Mouse (Mus musculus): ENCODE measurements at regions not wholly inside any gene's neighbourhood (a gene's known extent, or its start where the extent isn't known, plus 50 kb on each side); places are given as distances from the start of the nearest gene placed in this dataset.

DNA sequence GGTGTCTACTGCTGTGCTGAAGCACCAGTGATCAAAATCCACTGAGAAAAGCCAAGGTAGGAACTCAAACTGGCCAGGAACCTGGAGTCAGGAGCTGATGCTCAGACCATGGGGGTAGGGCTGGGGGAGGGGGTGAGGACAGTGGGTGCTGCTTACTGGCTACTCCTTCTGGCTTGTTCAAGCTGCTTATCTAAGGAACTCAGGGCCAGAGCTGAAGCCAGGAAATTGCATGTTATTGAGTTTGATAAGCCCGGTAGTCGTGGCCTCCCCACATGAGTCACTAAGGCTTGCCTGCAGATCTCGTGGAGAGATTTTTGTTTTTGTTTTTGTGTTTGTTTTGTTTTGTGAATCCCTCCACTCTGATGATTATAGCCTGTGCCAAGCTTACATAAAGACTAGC is 65.9 kb downstream of the Tmem215 start:
- DNase-seq (ENCODE audit: low read depth, low spot score): no peak

DNA sequence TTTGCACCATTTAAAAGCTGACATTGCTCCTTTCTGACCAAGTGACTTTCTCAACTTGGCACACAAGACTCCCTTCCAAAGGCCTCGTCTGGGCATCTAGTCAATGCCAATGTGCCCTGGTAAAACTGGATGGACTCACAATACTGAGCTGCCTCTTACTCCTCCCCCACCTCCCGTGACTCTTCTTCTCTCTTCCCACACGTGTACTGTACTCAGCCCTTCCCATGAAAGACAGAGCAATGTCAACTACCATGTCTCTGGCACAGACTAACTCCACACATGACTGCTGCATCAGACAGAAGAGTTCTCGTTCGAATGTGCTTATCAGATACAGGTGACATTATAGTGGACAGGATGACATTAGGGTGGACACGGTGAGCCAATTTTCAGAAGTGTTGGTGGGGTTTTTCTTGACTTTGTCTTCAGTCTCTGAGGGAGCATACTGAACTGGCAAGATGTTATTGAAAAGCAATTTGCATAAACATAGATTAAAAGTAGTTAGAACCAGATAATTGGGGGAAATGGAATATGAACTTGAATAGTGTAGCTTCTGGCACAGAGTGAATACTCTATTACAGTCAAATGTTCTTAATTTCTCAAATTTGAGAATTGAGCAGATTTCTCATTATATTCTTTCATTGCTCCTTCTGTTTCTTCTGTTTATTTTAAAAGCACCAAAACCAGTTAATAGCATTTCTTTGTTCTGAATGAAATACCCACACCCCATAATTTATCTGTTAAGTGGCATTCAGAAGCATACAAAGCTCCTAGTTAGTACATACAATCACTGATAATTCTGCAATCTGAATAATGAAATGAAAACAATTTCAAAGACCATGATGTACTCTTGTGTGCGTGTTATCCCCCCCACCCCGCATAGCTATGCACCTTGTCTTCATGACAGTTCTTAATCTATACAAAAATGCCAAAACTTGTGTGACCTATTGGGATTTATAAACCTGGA is 71.4 kb downstream of the Tmem215 start:
- no peak for DNase-seq (ENCODE audit: low read depth, low spot score)

DNA sequence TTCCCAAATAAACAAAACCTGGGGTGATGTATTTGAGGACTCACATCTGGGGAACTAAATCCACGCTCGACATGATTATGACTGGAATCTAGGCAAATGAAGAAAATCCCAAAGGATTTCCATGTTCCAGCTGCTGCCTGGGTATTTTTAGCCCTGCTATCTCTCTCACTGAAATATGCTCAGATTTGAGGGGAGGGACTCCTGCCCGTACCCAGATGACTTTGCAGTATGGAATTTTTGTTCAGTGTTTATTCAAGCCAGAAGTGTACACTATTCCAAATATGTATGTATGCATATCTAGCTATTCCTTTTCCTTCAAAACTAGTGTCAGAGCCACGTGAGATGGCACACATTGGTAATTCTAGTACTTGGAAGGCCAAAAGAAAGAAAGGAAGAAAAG is 72.1 kb downstream of the Tmem215 start:
- DNase-seq (ENCODE audit: low read depth, low spot score): no peak

DNA sequence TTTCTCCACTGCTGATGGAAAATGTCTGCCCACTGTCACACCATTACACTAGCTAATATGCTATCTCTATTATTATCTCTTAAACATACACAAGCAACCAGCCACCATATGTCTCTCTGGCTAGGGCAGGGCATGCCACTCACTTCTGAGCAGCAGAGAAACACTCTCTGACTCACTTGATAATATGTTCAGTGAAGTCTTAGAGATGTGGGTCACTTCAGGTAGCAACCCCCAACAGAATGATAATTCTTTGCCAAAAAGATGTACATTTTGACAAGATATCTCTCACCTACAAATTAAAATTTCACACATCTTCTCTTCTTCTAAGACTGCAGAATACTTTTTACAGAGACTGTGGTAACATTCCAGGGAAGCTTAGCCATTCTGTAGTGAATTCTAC is 72.8 kb downstream of the Tmem215 start:
- no peak for DNase-seq (ENCODE audit: low read depth, low spot score)

DNA sequence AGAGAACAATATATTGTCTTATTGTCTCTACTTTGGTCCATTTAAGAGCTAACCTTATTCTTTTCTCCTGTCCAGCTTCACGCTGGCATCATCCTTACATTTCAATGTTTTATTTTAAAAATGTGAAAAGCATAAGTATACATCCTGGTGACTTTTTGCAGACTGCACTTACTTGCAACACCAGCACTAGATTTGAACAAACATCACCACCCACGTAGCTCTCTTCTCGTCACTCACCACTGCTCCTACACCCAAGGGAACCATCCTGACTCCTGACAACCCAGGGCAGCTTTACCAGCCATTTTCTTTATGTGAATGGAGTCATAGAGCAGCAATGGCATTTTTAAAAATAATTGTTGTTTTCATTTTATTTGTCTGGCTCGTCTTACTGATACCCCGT is 73.7 kb downstream of the Tmem215 start:
- DNase-seq (ENCODE audit: low read depth, low spot score): no peak

DNA sequence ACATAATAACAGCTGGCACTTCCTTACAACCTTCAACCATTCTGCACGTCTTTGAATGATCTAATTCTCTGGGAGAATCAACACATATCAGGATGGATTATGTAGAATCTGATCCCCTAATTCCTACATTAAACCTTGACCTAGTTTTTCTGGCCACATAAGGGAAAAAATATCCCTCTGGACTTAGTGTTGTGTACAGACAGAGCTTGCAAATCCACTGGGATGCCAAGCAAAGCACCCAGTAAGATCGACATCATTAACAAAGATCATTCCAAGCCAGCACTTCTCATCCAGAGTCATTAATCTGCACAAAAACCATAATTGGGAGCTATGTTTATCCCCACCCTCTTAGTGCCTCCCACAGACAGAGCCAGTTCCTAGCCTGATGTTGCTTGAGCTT is 87.8 kb downstream of the Tmem215 start:
- DNase-seq (ENCODE audit: low read depth, low spot score): no peak

DNA sequence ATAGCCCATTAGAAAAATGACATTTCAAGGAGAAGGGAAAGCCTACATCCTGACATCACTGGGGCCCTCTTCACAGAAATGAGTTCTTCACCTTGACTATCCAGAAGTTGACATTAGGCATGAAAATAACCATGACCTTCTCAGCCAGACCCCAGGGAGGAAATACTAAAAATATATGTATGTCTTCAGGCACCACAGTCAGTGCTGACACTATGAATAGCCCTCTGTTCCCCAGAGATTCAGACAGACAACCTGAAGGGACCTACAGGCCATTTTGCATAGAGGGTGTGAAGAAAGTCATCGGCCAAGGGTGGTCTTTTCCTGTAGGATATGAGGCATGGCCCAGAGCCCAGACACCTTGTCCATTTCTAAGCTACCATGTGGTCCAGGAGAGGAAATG is 101.3 kb downstream of the Tmem215 start:
- DNase-seq (ENCODE audit: low read depth, low spot score): no peak

DNA sequence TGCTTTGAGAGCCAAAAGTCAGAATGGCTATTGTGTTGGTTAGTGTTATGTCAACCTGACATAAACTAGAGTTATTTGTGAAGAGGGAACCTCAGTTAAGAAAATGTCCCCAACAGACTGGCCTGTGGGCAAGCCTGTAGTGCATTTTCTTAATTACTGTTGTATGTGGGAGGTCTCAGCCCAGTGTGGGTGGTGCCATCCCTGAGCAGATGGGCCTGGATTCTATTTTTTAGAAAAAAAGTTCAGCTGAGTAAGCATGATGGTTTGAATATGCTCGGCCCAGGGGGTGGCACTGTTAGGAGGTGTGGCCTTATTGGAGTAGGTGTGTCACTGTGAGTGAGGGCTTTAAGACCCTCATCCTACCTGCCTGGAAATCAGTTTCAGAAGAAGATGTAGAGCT is 104.0 kb downstream of the Tmem215 start:
- DNase-seq (ENCODE audit: low read depth, low spot score): no peak

DNA sequence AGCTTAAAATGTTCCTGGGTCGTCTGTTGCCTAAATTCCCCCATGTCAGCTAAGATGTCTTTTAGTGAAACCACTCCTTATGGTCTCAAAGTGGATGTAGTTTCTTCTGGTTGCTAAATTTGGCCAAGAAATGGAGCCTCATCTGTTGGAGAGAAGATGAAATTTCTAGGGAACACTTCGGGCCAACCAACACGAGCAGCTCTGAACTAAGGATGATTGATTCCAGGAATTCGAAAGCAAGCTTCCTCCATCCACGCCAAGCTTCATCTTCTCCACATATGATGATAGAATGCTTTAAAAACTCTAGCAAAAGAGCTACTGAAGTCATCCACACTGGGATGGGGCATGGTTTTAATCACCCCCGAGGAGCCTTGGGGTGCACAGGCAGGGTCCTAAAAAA is 112.5 kb downstream of the Tmem215 start:
- DNase-seq (ENCODE audit: low read depth, low spot score): no peak

DNA sequence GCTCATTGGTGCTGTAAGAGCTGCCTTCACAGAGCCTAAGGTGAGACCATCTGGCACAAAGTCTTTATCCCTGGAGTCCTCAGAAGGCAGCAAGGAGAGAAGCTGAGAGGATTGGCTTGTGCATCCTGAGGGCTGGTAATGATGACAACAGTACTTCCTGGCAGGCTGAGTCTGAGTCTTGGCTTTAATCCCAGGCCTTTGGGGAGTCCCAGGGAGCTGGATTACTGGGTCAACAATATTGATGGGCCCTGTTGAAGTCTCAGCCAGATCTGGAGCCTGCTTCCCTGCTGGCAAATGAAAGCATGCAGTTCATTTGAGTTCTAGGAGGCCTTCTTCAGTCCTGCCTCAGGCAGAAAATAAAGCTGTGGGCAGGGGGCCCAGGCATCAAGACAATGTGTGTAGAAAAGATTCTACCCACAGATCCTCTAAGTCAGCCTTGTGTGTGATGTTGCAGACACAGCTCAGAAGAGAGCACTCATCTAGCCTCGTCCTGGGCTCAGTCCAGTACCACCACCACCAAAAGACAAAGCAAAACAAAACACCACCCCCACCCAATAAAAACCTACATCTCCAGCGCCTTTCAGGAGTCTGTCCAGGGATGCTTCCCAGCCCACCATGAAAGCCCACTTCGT is 113.1 kb downstream of the Tmem215 start:
- DNase-seq (ENCODE audit: low read depth, low spot score): no peak

DNA sequence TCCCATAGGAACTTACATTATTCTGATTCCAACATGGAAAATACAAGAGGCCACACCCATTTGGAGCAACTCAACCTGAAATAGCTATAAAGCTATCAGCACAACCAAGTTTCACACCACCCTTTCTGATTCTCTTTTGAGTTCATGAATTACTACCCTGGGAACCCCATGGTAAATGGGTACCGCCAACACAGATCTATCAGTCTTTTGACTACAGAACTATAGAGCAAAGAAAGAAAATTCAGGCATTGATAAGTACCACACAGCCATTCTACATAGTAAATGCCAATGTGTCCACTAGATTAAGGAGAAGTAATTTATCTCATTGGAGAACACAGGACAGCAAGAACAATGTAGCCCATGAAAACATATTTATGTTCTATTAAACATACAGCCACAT is 114.1 kb downstream of the Tmem215 start:
- DNase-seq (ENCODE audit: low read depth, low spot score): no peak

DNA sequence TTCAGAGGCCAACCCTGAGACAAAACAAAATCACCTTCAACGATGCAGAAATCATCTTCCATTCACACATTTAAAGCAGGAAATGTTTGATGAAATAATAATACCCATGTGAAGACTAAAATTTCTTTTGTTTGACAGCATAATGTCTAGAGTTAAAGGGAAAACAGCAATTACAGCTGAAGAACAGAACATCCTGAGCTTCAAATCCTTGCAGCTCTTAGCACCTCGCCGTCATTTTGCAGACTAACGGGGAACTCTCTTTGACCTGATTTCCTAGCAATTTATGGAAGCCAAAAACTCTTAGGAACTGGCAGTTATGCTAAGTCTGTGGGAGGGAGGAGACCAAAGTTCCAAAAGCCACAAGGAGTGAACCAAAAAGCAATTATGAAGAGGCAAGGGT is 115.3 kb downstream of the Tmem215 start:
- DNase-seq (ENCODE audit: low read depth, low spot score): no peak

DNA sequence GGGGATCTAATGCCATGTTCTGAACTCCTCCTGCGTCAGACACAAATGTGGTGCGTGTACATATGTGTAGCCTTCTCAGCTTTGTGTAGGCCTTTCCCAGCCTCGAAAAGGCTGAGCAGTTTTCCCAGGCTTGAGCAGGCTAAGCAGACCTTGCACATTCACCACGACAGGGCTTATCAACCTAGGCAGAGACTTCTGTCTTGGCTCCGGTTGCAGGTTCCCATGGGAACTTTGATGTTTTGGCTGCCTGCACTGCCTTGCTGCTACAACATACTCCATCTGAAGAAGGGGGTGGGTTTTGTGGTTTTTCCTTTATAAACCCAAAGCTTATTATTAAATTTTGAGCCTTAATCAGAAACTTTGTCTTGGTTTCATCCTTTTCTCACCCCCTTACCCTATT is 109.2 kb downstream of the Aptx start:
- peak; percentile 36 for DNase-seq (ENCODE audit: low read depth, low spot score)

DNA sequence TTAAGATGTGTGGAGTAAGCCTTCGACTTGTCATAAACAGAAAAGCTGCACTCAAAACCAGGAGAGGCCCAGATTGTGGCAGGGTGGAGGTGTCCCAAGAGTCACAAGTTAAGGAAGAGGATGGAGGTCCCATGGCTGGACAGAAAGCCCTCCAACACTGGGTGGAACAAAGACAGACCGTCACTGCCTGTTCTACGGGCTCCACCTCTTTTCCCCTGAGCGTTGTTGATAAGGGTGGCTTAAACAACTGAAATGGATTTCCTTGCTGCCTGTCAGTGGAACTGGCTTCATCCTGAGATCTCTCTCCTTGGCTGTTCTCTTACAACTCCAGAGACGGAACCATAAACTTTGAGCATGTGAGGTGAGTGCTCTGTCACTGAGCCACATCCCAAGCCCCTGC is 78.0 kb downstream of the Aptx start:
- no peak for DNase-seq (ENCODE audit: low read depth, low spot score)

DNA sequence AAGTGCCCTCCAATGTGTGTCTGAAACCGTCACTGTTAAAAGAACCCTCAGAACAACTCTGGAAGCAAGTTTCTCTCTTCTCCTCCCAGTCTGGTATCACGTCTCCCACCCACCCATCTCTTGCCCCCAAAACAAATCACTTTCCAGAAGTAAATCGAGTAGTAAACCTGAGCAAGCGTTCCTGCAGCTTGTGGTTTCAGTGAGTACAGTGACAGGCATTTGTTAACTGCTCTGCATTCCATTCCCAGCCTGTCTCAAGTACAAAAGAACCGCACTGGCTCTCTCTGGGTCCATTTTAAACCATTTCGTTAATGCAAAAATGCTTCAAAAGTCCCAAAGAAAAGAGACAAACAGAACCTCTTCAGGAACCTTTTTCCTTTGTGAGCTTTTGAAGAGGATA is 77.1 kb downstream of the Aptx start:
- DNase-seq (ENCODE audit: low read depth, low spot score): peak; percentile 33

Data from ZHBTc4 (cell line).